Mouse (Mus musculus) midbrain, embryonic 15.5 days (tissue): ENCODE measurements around the gene Mbd6. TPM values are rescaled to one million over a fixed set of nuclear protein-coding genes. Genes with fewer than 3 reads are reported as not detected.

ENCODE experiments used
- ATAC-seq: fragments of 200-750 bp; cut with Nextera tagmentation; replicated peaks from 2 replicates; pipeline ENCODE4 v1.8.0; 2017; ENCODE audit warnings: moderate TSS enrichment
- H3K27ac ChIP-seq: fragments of 300-500 bp; sonication (generic); 2 replicates; pipeline ENCODE4 v1.5.1; 2015; ENCODE audit warnings: mild to moderate bottlenecking, inconsistent platforms
- H3K27me3 ChIP-seq: fragments of 300-500 bp; sonication (generic); replicated peaks from 2 replicates; pipeline ENCODE4 v1.6.1; 2015; ENCODE audit warnings: inconsistent platforms
- H3K36me3 ChIP-seq: fragments of 300-500 bp; sonication (generic); replicated peaks from 2 replicates; pipeline ENCODE4 v1.6.1; 2015; ENCODE audit warnings: inconsistent platforms
- H3K4me1 ChIP-seq: fragments of 300-500 bp; sonication (generic); 2 replicates; pipeline ENCODE4 v1.6.1; 2015; ENCODE audit warnings: inconsistent platforms
- H3K4me2 ChIP-seq: fragments of 300-500 bp; sonication (generic); 2 replicates; pipeline ENCODE4 v1.6.1; 2015; ENCODE audit warnings: inconsistent platforms, mild to moderate bottlenecking, moderate library complexity
- H3K4me3 ChIP-seq: fragments of 300-500 bp; sonication (generic); 2 replicates; pipeline ENCODE4 v1.5.1; 2015; ENCODE audit warnings: mild to moderate bottlenecking, inconsistent platforms
- H3K9ac ChIP-seq: fragments of 300-500 bp; sonication (generic); 2 replicates; pipeline ENCODE4 v1.6.1; 2015; ENCODE audit warnings: mild to moderate bottlenecking, inconsistent platforms
- H3K9me3 ChIP-seq: fragments of 300-500 bp; sonication (generic); 2 replicates; pipeline ENCODE4 v1.6.1; 2016; ENCODE audit warnings: inconsistent platforms
- WGBS: fragments of 180-500 bp; shearing (Covaris S2); methylation state at CpG from one replicate; pipeline ENCODE4 v1.1.7; 2015; ENCODE audit warnings: mixed read lengths; 5-methylcytosine and 5-hydroxymethylcytosine counted together
- polyA plus RNA-seq: library from polyadenylated mRNA; unstranded; fragments of >200 nt; fragmentation: Nextera tagmentation; extraction: Ambion mirVana; gene quantifications from 2 replicates; pipeline ENCODE4 v1.2.1, GENCODE M21; 2015

Mbd6 gene
- polyA plus RNA-seq, 1 experiment from 2014 or later: 18.8 TPM

DNA sequence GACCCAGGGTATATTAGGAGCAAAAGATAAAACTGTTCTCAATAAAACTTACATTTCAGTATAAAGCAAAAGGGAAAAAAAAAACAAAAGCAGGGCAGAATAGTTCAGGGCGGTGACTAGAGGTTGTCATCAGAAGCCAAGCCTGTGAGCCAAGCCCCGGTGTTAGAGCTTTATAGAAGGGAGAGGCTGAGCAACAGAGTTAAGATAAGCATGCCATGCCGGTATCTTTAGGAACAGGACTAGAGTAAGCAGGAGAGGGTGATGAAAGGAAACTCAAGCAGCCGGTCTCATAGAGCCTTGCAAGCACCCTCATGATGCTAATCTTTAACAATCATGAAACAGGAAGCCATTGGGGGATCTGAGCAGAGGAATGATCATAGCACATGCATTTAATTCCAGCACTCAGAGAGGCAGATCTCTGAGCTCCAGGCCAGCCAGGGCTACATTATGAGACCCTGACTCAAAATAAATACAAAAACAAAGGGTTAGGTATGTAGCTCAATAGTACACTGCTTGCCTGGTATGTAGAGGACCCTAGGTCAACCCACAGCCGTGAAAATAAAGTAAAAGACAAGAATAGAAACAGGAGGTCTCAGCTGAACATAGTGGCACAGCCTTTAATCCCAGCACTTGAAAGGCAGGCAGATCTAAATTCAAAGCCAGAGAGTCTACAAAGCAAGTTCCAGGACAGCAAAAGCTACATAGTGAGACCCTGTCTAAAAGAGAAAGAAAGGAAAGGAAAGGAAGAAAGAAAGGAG, 3.2 kb upstream of the Mbd6 start:
- H3K27me3 ChIP-seq: no peaks in the 10 kb centered on the region
- H3K36me3 ChIP-seq: peaks cover 31% of the 10 kb centered on the region
- ATAC-seq: no peak
- peaks cover 43% of the 10 kb centered on the region for H3K4me1 ChIP-seq
- H3K4me3 ChIP-seq: peak overlapping the region; percentile 56
- peak overlapping the region; percentile 91; the same call in 1 of the 2 replicates for H3K27ac ChIP-seq
- H3K9me3 ChIP-seq: no peaks in the 10 kb centered on the region
- H3K9ac ChIP-seq: peak overlapping the region; percentile 69; the same call in 1 of the 2 replicates
- WGBS: 38% methylated on average over 5 of the region's 5 CpGs
- peak overlapping the region; percentile 87 for H3K4me2 ChIP-seq

DNA sequence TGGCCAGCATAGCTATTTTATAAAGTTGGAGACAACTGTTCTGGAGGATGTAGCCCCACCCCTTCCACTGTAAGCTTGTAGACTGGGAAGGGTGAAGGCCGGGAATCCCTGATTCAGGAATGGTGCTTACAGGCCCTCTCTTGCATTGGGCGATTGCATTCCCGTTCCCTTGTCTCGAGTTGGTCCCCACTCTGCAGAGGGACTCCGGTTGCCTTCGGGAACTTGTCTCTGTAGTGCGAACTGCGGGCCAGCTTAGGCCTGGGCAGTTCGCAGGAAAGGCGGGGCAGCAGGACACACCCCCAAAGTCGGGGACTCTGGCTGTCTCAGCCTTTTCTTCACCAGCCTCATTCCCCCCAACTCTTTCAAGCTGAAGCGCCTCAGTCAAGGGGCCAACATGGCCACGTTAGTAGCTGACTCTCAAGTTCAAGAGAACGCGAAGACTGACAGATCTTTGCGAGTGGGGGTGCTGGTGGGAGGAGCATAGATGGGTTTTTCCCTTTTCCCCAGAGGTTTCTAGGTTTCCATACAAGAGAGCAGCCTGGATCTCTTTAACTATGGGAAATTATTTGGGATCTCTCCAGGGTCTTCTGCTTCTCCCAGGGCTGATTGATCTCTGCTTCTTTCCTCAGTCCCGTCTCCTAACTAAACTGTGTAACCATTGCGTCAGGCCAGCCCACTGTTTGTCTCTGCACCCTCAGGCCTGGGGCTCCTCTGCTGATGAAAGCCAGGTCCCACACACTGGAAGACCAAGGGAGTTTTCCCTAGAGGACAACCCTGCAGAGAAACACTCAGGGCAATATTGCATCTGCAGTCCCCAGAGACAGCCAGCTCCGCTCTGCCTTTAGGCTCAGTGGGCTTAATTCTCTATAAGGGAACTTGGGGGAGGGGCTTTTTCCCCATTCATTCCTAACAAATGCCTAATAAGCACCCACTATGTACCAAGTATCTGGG, 2.4 kb upstream of the Mbd6 start:
- peak overlapping the region; percentile 69 for H3K9ac ChIP-seq
- peak overlapping the region; percentile 56 for H3K4me3 ChIP-seq
- H3K9me3 ChIP-seq: no peaks in the 10 kb centered on the region
- peaks cover 51% of the 10 kb centered on the region for H3K4me1 ChIP-seq
- peaks cover 25% of the 10 kb centered on the region for H3K36me3 ChIP-seq
- ATAC-seq: peak; percentile 48
- 2% methylated on average over 19 of the region's 19 CpGs for WGBS
- peak overlapping the region; percentile 91 for H3K27ac ChIP-seq
- peak overlapping the region; percentile 87 for H3K4me2 ChIP-seq
- no peaks in the 10 kb centered on the region for H3K27me3 ChIP-seq

GRCm38 (mm10) chr10:127290307-127290929, 1.6 kb upstream of the Mbd6 start:
- Histone ChIP-seq H3K4me3 (peak overlapping the region; percentile 56), H3K27ac (peak overlapping the region; percentile 91), H3K9ac (peak overlapping the region; percentile 69), H3K9me3 (no peaks in the 10 kb centered on the region), H3K27me3 (no peaks in the 10 kb centered on the region), H3K4me2 (peak overlapping the region; percentile 87), H3K36me3 (peaks cover 17% of the 10 kb centered on the region), H3K4me1 (peaks cover 59% of the 10 kb centered on the region)
- 1% methylated on average over 34 of the region's 47 CpGs for WGBS
- peak; percentile 92 for ATAC-seq

DNA sequence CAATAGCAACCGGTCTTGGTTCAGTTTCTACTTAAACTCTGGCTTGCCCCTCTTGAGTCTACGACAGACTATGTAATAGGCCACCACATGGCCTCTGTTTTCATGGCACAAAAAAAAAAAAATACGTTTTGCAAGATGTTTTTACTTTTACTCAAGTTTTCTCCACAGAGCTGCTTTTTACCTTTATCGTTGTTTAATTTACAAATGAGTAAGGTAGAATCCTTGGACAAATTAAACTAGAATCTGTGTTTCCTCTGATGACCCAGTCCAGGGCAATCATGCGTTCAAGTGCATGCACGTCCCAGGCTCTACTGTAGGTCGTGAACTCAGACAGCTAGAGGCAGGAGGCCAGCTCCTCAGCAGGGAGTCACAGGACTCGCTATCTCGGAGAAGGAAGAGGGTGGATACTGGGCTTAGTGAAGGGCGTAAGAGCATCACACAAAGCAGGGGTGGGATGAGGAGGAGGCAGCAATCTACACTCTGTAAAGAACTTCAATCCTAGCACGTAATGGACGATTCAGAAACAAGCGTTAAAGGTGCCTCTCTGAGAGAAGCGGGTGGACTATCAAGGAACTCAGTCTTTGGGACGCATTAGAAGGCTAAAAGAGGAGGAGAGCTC, 864 bp upstream of the Mbd6 start:
- 2% methylated on average over 15 of the region's 15 CpGs for WGBS
- ATAC-seq: peak; percentile 10
- Histone ChIP-seq H3K9ac (peak overlapping the region; percentile 63), H3K36me3 (peaks cover 10% of the 10 kb centered on the region), H3K9me3 (no peaks in the 10 kb centered on the region), H3K27ac (peak overlapping the region; percentile 91), H3K4me2 (peak overlapping the region; percentile 87), H3K4me1 (peaks cover 67% of the 10 kb centered on the region), H3K4me3 (peak overlapping the region; percentile 56), H3K27me3 (no peaks in the 10 kb centered on the region)

GRCm38 (mm10) chr10:127288328-127288799, 454 bp downstream of the Mbd6 start:
- H3K4me3 ChIP-seq: peak overlapping the region; percentile 56
- H3K9ac ChIP-seq: peak overlapping the region; percentile 63
- H3K27ac ChIP-seq: peak overlapping the region; percentile 91
- no peak for ATAC-seq
- peaks cover 69% of the 10 kb centered on the region for H3K4me1 ChIP-seq
- H3K4me2 ChIP-seq: peak overlapping the region; percentile 87
- peaks cover 6% of the 10 kb centered on the region; the same call in 1 of the 2 replicates for H3K36me3 ChIP-seq
- under 1% methylated on average over 25 of the region's 28 CpGs for WGBS
- no peaks in the 10 kb centered on the region for H3K9me3 ChIP-seq
- no peaks in the 10 kb centered on the region for H3K27me3 ChIP-seq

DNA sequence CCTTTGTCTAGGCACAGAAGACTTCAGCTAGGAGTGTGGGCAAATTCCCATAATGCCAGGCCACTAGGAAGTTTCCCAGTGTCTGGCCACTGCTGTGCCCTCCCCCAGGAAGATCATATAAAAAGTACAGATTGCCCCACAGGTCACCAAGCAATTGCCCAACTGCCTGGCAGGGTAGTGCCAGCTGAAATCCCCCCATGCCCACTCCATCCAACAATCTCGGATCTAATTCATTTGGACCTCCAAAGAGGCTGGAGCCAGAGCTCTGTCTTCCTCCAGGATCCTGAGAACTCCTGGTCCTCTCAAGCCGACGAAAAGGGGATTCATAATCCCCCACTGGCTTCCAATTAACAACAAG, 903 bp downstream of the Mbd6 start:
- Histone ChIP-seq H3K36me3 (peaks cover 9% of the 10 kb centered on the region; the same call in 1 of the 2 replicates), H3K4me3 (peak overlapping the region; percentile 56), H3K27me3 (no peaks in the 10 kb centered on the region), H3K9ac (peak overlapping the region; percentile 63), H3K9me3 (no peaks in the 10 kb centered on the region), H3K4me1 (peaks cover 66% of the 10 kb centered on the region), H3K4me2 (peak overlapping the region; percentile 87), H3K27ac (peak overlapping the region; percentile 91)
- WGBS: 1% methylated on average over 3 of the region's 3 CpGs
- no peak for ATAC-seq

GRCm38 (mm10) chr10:127287271-127287935, 1.4 kb downstream of the Mbd6 start:
- Histone ChIP-seq H3K36me3 (peaks cover 14% of the 10 kb centered on the region), H3K9me3 (no peaks in the 10 kb centered on the region), H3K9ac (peak overlapping the region; percentile 63), H3K4me1 (peaks cover 64% of the 10 kb centered on the region), H3K27ac (peak overlapping the region; percentile 91), H3K27me3 (no peaks in the 10 kb centered on the region), H3K4me2 (peak overlapping the region; percentile 87), H3K4me3 (peak overlapping the region; percentile 56)
- 69% methylated on average over 15 of the region's 15 CpGs for WGBS
- no peak for ATAC-seq

GRCm38 (mm10) chr10:127286730-127287129, 2.1 kb downstream of the Mbd6 start:
- peak overlapping the region; percentile 56 for H3K4me3 ChIP-seq
- H3K4me1 ChIP-seq: peaks cover 57% of the 10 kb centered on the region
- peak overlapping the region; percentile 87 for H3K4me2 ChIP-seq
- H3K9me3 ChIP-seq: no peaks in the 10 kb centered on the region
- WGBS: 41% methylated on average over 7 of the region's 7 CpGs
- 0 out of 2 replicates have a peak overlapping the region, but pooled peaks have one; percentile 91 for H3K27ac ChIP-seq
- peak overlapping the region; percentile 63 for H3K9ac ChIP-seq
- ATAC-seq: no peak
- no peaks in the 10 kb centered on the region for H3K27me3 ChIP-seq
- H3K36me3 ChIP-seq: peaks cover 20% of the 10 kb centered on the region

DNA sequence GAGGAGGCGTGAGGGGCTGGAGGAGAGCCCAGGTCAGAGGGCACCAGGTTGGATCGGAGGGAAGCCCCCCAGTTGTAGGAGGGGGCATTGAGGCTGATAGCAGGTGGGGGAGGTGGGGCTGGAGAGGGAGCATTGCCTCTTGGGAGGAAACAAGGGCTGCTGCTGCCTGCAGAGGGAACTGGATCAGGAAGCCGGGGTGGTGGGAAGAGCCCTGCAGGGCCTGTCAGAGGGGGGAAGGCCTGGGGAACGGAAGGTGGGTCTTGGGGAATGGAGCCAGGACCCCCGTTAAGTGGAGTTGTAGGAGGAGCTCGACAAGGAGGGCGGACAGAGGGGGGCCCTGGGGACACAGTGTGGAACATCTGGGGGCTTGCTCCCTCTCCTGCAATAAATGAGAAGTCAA, 2.6 kb downstream of the Mbd6 start:
- 72% methylated on average over 7 of the region's 7 CpGs for WGBS
- Histone ChIP-seq H3K36me3 (peaks cover 26% of the 10 kb centered on the region), H3K4me2 (peak overlapping the region; percentile 87), H3K4me3 (no peak overlapping the region), H3K4me1 (peaks cover 52% of the 10 kb centered on the region), H3K27ac (no peak overlapping the region), H3K9ac (peak overlapping the region; percentile 63; the same call in 1 of the 2 replicates), H3K27me3 (no peaks in the 10 kb centered on the region), H3K9me3 (no peaks in the 10 kb centered on the region)
- no peak for ATAC-seq

DNA sequence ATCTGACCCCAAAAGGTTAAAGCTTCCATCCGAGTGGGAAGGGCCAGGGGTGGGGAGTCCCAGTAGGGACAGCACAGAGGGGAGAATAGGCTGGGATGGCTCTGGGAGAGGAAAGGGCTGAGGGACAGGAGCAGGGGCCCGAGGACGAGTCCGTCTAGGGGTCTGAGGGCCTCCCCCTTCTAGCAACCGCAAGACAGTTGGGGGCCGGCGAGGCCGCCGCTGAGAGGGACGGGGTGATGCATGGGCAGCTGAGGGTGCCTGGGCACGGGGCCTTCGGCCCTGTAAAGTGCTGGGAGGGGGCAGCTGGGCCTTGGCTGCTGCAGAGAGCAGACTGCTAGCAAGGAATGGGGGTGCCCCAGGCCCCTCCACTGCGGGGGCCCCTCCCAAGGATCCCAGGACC, 3.2 kb downstream of the Mbd6 start:
- H3K36me3 ChIP-seq: peaks cover 31% of the 10 kb centered on the region
- H3K27me3 ChIP-seq: no peaks in the 10 kb centered on the region
- peaks cover 48% of the 10 kb centered on the region for H3K4me1 ChIP-seq
- H3K4me3 ChIP-seq: no peak overlapping the region
- no peak for ATAC-seq
- H3K4me2 ChIP-seq: no peak overlapping the region
- H3K27ac ChIP-seq: no peak overlapping the region
- H3K9me3 ChIP-seq: no peaks in the 10 kb centered on the region
- no peak overlapping the region for H3K9ac ChIP-seq
- 76% methylated on average over 13 of the region's 13 CpGs for WGBS
